Mouse (Mus musculus) kidney, postnatal 0 days (tissue): ENCODE data around the gene Ano1. TPM values are rescaled to one million over a fixed set of nuclear protein-coding genes. Genes with fewer than 3 reads are reported as not detected.

ENCODE experiments used
- ATAC-seq: fragments of 200-750 bp; cut with Nextera tagmentation; replicated peaks from 2 replicates; pipeline ENCODE4 v1.8.0; 2017; ENCODE audit warnings: low read depth, moderate number of reproducible peaks, moderate TSS enrichment, moderate library complexity; ENCODE audit not compliant: low FRiP score
- DNase-seq: peaks from one replicate; pipeline ENCODE4 v3.0.0-alpha.2; 2016; ENCODE audit warnings: low spot score
- H3K27ac ChIP-seq: fragments of 300-500 bp; sonication (generic); 2 replicates; pipeline ENCODE4 v1.5.1; 2014; ENCODE audit warnings: mild to moderate bottlenecking
- H3K27me3 ChIP-seq: fragments of 300-500 bp; sonication (generic); 2 replicates; pipeline ENCODE4 v1.6.1; 2014; ENCODE audit warnings: low read length, mixed read lengths; ENCODE audit not compliant: insufficient read depth
- H3K36me3 ChIP-seq: fragments of 300-500 bp; sonication (generic); 2 replicates; pipeline ENCODE4 v1.6.1; 2014; ENCODE audit warnings: low read length, mixed read lengths; ENCODE audit not compliant: insufficient read depth
- H3K4me1 ChIP-seq: fragments of 300-500 bp; sonication (generic); replicated peaks from 2 replicates; pipeline ENCODE4 v1.6.1; 2014; ENCODE audit warnings: antibody characterized with exemption, low read length, mixed read lengths; ENCODE audit not compliant: insufficient read depth
- H3K4me2 ChIP-seq: fragments of 300-500 bp; sonication (generic); 2 replicates; pipeline ENCODE4 v1.6.1; 2014; ENCODE audit warnings: mild to moderate bottlenecking, low read length, moderate library complexity, mixed read lengths
- H3K4me3 ChIP-seq: fragments of 300-500 bp; sonication (generic); replicated peaks from 2 replicates; pipeline ENCODE4 v1.5.1; 2014; ENCODE audit warnings: low read depth, low read length
- H3K9ac ChIP-seq: fragments of 300-500 bp; sonication (generic); 2 replicates; pipeline ENCODE4 v1.6.1; 2014; ENCODE audit warnings: low read depth, low read length
- H3K9me3 ChIP-seq: fragments of 300-500 bp; sonication (generic); replicated peaks from 2 replicates; pipeline ENCODE4 v1.6.1; 2016; ENCODE audit warnings: low read length, inconsistent platforms, mixed read lengths
- CTCF ChIP-seq: IDR thresholded peaks from 2 replicates; pipeline ENCODE4 v1.5.1; 2016; ENCODE audit warnings: antibody characterized with exemption, low read depth, mild to moderate bottlenecking, moderate library complexity
- WGBS: fragments of 180-500 bp; shearing (Covaris S2); extraction: QIAGEN DNeasy Blood & Tissue Kit; methylation state at CpG from one replicate; pipeline ENCODE4 v1.1.7; 2014; 5-methylcytosine and 5-hydroxymethylcytosine counted together
- polyA plus RNA-seq: library from polyadenylated mRNA; unstranded; fragments of >200 nt; fragmentation: Nextera tagmentation; extraction: Ambion mirVana; gene quantifications from 2 replicates; pipeline ENCODE4 v1.2.1, GENCODE M21; 2015

Ano1 gene
- polyA plus RNA-seq, 1 experiment from 2014 or later = 34.1 TPM

GRCm38 (mm10) chr7:144747756-144748155, 4.0 kb downstream of the Ano1 start:
- H3K27ac ChIP-seq = no peak overlapping the region
- 38% methylated on average over 2 of the region's 2 CpGs for WGBS
- no peak for DNase-seq
- H3K36me3 ChIP-seq = no peaks in the 10 kb centered on the region
- no peak for ATAC-seq
- H3K4me3 ChIP-seq = no peak overlapping the region
- H3K9ac ChIP-seq = no peak overlapping the region
- H3K4me2 ChIP-seq = no peak overlapping the region
- no peaks in the 10 kb centered on the region for H3K9me3 ChIP-seq
- no peak for TF ChIP-seq CTCF
- H3K27me3 ChIP-seq = no peaks in the 10 kb centered on the region
- no peaks in the 10 kb centered on the region for H3K4me1 ChIP-seq

- DNase-seq = no peak
- TF ChIP-seq CTCF = no peak
- no peaks in the 10 kb centered on the region for H3K27me3 ChIP-seq
- no peak for ATAC-seq
- no peaks in the 10 kb centered on the region for H3K9me3 ChIP-seq
- H3K9ac ChIP-seq = no peak overlapping the region
- no peak overlapping the region for H3K27ac ChIP-seq
- no peaks in the 10 kb centered on the region for H3K36me3 ChIP-seq
- WGBS = 68% methylated on average over 4 of the region's 4 CpGs
- H3K4me3 ChIP-seq = no peak overlapping the region
- no peak overlapping the region for H3K4me2 ChIP-seq
- no peaks in the 10 kb centered on the region for H3K4me1 ChIP-seq
Measured at GRCm38 (mm10) chr7:144746466-144746865, 5.3 kb downstream of the Ano1 start.

DNA sequence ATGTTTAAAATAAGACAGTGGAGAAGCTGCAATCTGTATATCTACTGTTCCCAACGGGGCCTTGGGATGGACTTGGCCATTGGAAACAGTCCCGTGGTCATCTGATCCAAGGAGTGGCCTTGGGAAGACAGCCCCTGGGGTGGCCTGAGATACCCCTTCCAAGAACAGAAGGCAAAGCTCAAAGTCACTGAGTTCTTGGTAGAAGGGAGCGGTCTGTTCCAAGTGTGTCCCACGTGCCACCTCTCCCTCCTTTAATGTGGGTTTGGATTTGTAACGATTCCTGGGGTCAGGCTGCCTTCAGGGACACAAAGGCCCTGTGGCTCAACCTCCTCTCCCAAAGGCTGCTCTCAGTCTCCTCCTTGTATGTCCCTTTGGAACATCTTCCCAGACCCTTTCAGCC, 7.9 kb downstream of the Ano1 start:
- Histone ChIP-seq H3K36me3 (no peaks in the 10 kb centered on the region), H3K27ac (no peak overlapping the region), H3K4me2 (no peak overlapping the region), H3K4me3 (no peak overlapping the region), H3K9ac (no peak overlapping the region), H3K9me3 (no peaks in the 10 kb centered on the region), H3K27me3 (no peaks in the 10 kb centered on the region), H3K4me1 (0 out of 2 replicates have a peak, but pooled peaks cover 3% of the 10 kb centered on the region)
- WGBS = 85% methylated on average over 5 of the region's 5 CpGs
- ATAC-seq = no peak
- no peak for DNase-seq
- no peak for TF ChIP-seq CTCF

DNA sequence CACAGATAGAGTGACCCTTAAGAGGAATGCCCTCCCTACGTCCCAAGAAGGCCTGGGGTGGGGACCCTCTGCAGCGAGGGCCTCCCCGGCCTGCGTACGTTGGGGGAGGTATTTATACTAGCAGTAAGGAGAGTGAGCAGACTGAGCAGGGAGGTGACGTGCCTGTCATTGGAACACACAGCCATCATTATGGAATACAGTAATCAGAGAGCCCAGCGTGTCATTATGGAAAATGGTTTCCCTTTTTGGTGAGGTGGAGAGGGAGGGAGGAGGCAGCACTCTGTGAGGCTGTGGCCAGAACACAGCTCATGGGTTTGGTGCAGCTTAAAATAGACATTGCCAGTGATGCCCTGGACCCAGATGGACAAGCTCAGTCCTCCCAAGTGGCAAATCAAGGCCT, 11.1 kb downstream of the Ano1 start:
- WGBS = 49% methylated on average over 7 of the region's 7 CpGs
- no peak for TF ChIP-seq CTCF
- H3K27ac ChIP-seq = no peak overlapping the region
- H3K4me3 ChIP-seq = no peak overlapping the region
- DNase-seq = no peak
- no peaks in the 10 kb centered on the region; the same call in 1 of the 2 replicates for H3K27me3 ChIP-seq
- peaks cover 12% of the 10 kb centered on the region; the same call in 1 of the 2 replicates for H3K4me1 ChIP-seq
- ATAC-seq = no peak
- H3K9ac ChIP-seq = no peak overlapping the region
- H3K9me3 ChIP-seq = no peaks in the 10 kb centered on the region
- H3K36me3 ChIP-seq = no peaks in the 10 kb centered on the region
- H3K4me2 ChIP-seq = no peak overlapping the region

DNA sequence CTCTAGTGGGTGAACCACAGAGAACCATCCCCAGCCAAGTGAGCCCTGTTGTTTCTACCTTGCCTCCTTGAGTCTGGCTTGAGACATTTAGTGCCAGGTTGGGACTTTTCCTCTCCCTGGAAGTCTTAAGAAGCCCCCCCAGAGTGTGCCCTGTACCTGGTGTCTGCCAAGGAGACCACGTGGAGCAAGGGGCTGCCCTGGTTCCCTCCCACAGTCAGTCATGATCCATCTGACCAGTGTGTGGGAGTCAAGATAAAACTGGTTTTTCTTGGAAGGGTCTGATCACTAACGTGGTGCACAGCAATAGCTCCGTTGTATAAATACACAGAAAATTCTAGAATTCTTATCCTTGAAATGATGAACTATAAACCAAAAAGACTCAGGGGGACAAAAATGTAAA, 12.0 kb downstream of the Ano1 start:
- H3K27ac ChIP-seq = no peak overlapping the region
- ATAC-seq = no peak

DNA sequence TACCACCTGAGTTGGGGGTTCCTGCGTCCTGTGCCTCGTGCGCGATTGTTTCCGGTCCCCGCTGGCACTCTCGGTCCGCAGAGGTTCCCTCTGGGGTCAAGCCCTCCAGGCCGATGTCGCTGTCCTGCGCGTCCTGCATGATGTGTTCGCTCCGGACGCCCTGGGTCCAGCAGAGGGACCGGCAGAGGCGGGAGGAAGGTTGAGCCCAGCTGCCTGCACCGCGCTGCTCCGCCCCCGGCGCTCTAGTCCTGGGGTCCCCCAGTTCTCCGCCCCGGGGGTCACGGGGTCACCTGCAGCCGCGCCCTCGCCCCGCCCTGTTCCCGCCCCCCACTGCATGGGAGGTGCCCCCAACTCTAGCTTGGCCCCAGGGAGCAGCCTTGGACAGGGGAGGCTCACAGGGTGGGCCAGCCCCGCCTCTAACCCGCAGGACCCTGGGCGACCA, 13.4 kb downstream of the Ano1 start:
- no peaks in the 10 kb centered on the region for H3K36me3 ChIP-seq
- TF ChIP-seq CTCF = no peak
- H3K4me2 ChIP-seq = peak overlapping the region; percentile 76
- peak; percentile 47 for DNase-seq
- peak overlapping the region; percentile 38 for H3K4me3 ChIP-seq
- H3K9me3 ChIP-seq = no peaks in the 10 kb centered on the region
- peak; percentile 55; the same call in 1 of the 2 replicates for ATAC-seq
- H3K4me1 ChIP-seq = peaks cover 12% of the 10 kb centered on the region; the same call in 1 of the 2 replicates
- H3K27ac ChIP-seq = peak overlapping the region; percentile 31; the same call in 1 of the 2 replicates
- 1% methylated on average over 28 of the region's 33 CpGs for whole genome bisulfite sequencing
- no peaks in the 10 kb centered on the region; the same call in 1 of the 2 replicates for H3K27me3 ChIP-seq
- peak overlapping the region; percentile 55 for H3K9ac ChIP-seq

More for the DNA sequence above, 12.0 kb downstream of the Ano1 start:
- DNase-seq = no peak
- Histone ChIP-seq H3K9me3 (no peaks in the 10 kb centered on the region), H3K27me3 (no peaks in the 10 kb centered on the region; the same call in 1 of the 2 replicates), H3K4me1 (peaks cover 12% of the 10 kb centered on the region; the same call in 1 of the 2 replicates), H3K4me3 (no peak overlapping the region), H3K36me3 (no peaks in the 10 kb centered on the region), H3K9ac (no peak overlapping the region), H3K4me2 (no peak overlapping the region)
- no peak for TF ChIP-seq CTCF
- 6% methylated on average over 3 of the region's 3 CpGs for WGBS

DNA sequence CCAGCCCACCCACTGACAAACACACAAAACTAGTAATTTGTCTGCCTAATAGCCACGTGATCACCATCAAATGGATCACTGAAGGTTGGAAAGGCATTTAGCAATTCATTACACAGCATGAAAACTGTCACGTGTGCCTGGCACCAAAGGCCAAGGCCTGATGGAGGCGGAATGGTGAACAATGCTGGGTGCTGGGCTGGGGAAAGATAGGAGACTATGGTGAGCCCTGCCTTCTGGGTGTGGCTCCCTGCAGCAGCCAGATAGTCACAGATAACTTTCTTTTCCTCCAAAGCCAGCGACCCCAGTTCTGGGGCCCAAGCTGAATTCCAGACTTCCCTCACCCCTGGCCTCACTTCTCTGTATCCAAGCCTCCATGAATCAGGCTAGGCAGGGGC, 19.9 kb downstream of the Ano1 start:
- Histone ChIP-seq H3K4me1 (no peaks in the 10 kb centered on the region), H3K4me3 (no peak overlapping the region), H3K36me3 (no peaks in the 10 kb centered on the region), H3K27me3 (no peaks in the 10 kb centered on the region; the same call in 1 of the 2 replicates), H3K4me2 (no peak overlapping the region), H3K27ac (no peak overlapping the region), H3K9me3 (no peaks in the 10 kb centered on the region), H3K9ac (no peak overlapping the region)
- DNase-seq (no peak), ATAC-seq (no peak)
- no peak for TF ChIP-seq CTCF
- 46% methylated on average over 4 of the region's 4 CpGs for whole genome bisulfite sequencing
